Comparison of ENCODE assay signal across 8 mouse cellular contexts in genomic region chr19:38086948-38087551, GRCm38 (mm10). TPM values are rescaled to one million over a fixed set of nuclear protein-coding genes. Genes with fewer than 3 reads are reported as not detected.
A peak's percentile ranks its signal among the peaks of the same experiment; 100 is the strongest.
DNase-seq lines count a peak whose midpoint lies in the region; ATAC-seq and TF ChIP-seq lines count a peak whose summit lies in the region.

No protein-coding gene starts in this region.

- 0 out of 2 replicates have a peak, but pooled peaks cover 4% of the 10 kb centered on the region for H3K4me1 ChIP-seq in limb, embryonic 13.5 days
- H3K4me1 ChIP-seq in limb, embryonic 10.5 days: peaks cover 5% of the 10 kb centered on the region
- H3K4me1 ChIP-seq in cortical plate, adult 2 months (ENCODE audit: control insufficient read depth, insufficient read depth, low read length): no peaks in the 10 kb centered on the region
- no peaks in the 10 kb centered on the region for H3K4me1 ChIP-seq in heart, embryonic 10.5 days
- H3K4me1 ChIP-seq in small intestine, adult 2 months (ENCODE audit: control insufficient read depth, insufficient read depth, insufficient read length, low read length): peaks cover 10% of the 10 kb centered on the region

- peak; percentile 44 for TF ChIP-seq CTCF in cortical plate, adult 2 months (IDR thresholded peaks at IDR 0.05; ENCODE audit: extremely low read depth, insufficient read depth, low read length)
- TF ChIP-seq CTCF in small intestine, adult 2 months (IDR thresholded peaks at IDR 0.05; ENCODE audit: extremely low read depth, insufficient read length, insufficient replicate concordance, low read depth, low read length): peak; percentile 45; the same call in 1 of the 2 replicates

- H3K9ac ChIP-seq in limb, embryonic 13.5 days: no peak overlapping the region

- peak; percentile 59; the same call in 1 of the 2 replicates for ATAC-seq in limb, embryonic 13.5 days (ENCODE audit: low FRiP score, low read depth)

- H3K4me3 ChIP-seq in limb, embryonic 13.5 days: no peak overlapping the region
- no peak overlapping the region for H3K4me3 ChIP-seq in limb, embryonic 10.5 days
- no peak overlapping the region for H3K4me3 ChIP-seq in cortical plate, adult 2 months (ENCODE audit: insufficient read depth, low read length)
- no peak overlapping the region for H3K4me3 ChIP-seq in heart, embryonic 10.5 days
- no peak overlapping the region for H3K4me3 ChIP-seq in small intestine, adult 2 months (ENCODE audit: low read depth, low read length)

- H3K27me3 ChIP-seq in limb, embryonic 13.5 days: no peaks in the 10 kb centered on the region
- no peaks in the 10 kb centered on the region for H3K27me3 ChIP-seq in limb, embryonic 10.5 days (ENCODE audit: low read depth, poor library complexity, severe bottlenecking)
- H3K27me3 ChIP-seq in heart, embryonic 10.5 days (ENCODE audit: insufficient read depth, poor library complexity, severe bottlenecking): no peaks in the 10 kb centered on the region
- H3K27me3 ChIP-seq in small intestine, adult 2 months (ENCODE audit: control insufficient read depth, insufficient read depth, low read length): no peaks in the 10 kb centered on the region

- no peak overlapping the region for H3K4me2 ChIP-seq in limb, embryonic 13.5 days (replicated peaks)

- H3K27ac ChIP-seq in limb, embryonic 13.5 days: no peak overlapping the region
- no peak overlapping the region for H3K27ac ChIP-seq in limb, embryonic 10.5 days
- no peak overlapping the region for H3K27ac ChIP-seq in cortical plate, adult 2 months (ENCODE audit: insufficient read depth, low read length)
- H3K27ac ChIP-seq in heart, embryonic 10.5 days: no peak overlapping the region
- no peak overlapping the region for H3K27ac ChIP-seq in small intestine, adult 2 months (ENCODE audit: insufficient read depth, low read depth, low read length)

- H3K36me3 ChIP-seq in limb, embryonic 13.5 days: no peaks in the 10 kb centered on the region
- no peaks in the 10 kb centered on the region for H3K36me3 ChIP-seq in limb, embryonic 10.5 days
- no peaks in the 10 kb centered on the region for H3K36me3 ChIP-seq in heart, embryonic 10.5 days
- H3K36me3 ChIP-seq in small intestine, adult 2 months (ENCODE audit: control insufficient read depth, insufficient read depth, low read length): no peaks in the 10 kb centered on the region

- WGBS in limb, embryonic 13.5 days: 57% methylated on average over 11 of the region's 11 CpGs
- 64% methylated on average over 11 of the region's 11 CpGs for WGBS in limb, embryonic 10.5 days
- WGBS in heart, embryonic 10.5 days: 58% methylated on average over 11 of the region's 11 CpGs
- 47% methylated on average over 11 of the region's 11 CpGs for WGBS in small intestine, adult 2 months

- DNase-seq in limb, embryonic 10.5 days (ENCODE audit: low spot score): no peak
- peak; percentile 79 for DNase-seq in heart, embryonic 10.5 days (ENCODE audit: low spot score)
- peak; percentile 60 to 70 for DNase-seq in kidney, postnatal 4 days
- DNase-seq in lung, postnatal 10 days: peak; percentile 69
- DNase-seq in thymus, postnatal 36 days: no peak

- H3K9me3 ChIP-seq in limb, embryonic 13.5 days: no peaks in the 10 kb centered on the region
- H3K9me3 ChIP-seq in limb, embryonic 10.5 days (replicated peaks): no peaks in the 10 kb centered on the region
- no peaks in the 10 kb centered on the region for H3K9me3 ChIP-seq in heart, embryonic 10.5 days

- TF ChIP-seq POLR2A in cortical plate, adult 2 months (IDR thresholded peaks at IDR 0.05; ENCODE audit: extremely low read depth, insufficient read depth, low read length): no peak
- no peak for TF ChIP-seq POLR2A in small intestine, adult 2 months (IDR thresholded peaks at IDR 0.05; ENCODE audit: low read depth, low read length)

RNA-seq across cellular contexts. Expression of gene Ffar4, which starts 9.8 kb away (rescaled TPM):
- polyA plus RNA-seq in limb, embryonic 13.5 days (2015; fragmentation: Nextera tagmentation; extraction: Ambion mirVana): not detected in 2 replicates
- 0.41 and 0.59 TPM in 2 replicates for polyA plus RNA-seq in limb, embryonic 10.5 days (2016; fragmentation: Nextera tagmentation; extraction: Ambion mirVana)
- 0.11 TPM in 1 of 2 replicates, not detected in the other for polyA plus RNA-seq in cortical plate, adult 2 months (2012; rRNA removed)
- 0.14 and 1.5 TPM in 2 replicates for polyA plus RNA-seq in heart, embryonic 10.5 days (2016; fragmentation: Nextera tagmentation; extraction: Ambion mirVana)
- 5.5 and 7.1 TPM in 2 replicates for polyA plus RNA-seq in small intestine, adult 2 months (2012; rRNA removed)

RNA-seq across cellular contexts. Expression of gene Cep55, which starts 32.2 kb away (rescaled TPM):
- polyA plus RNA-seq in limb, embryonic 13.5 days (2015; fragmentation: Nextera tagmentation; extraction: Ambion mirVana): 19.2 and 21.5 TPM in 2 replicates
- polyA plus RNA-seq in limb, embryonic 10.5 days (2016; fragmentation: Nextera tagmentation; extraction: Ambion mirVana): 27.3 and 33.1 TPM in 2 replicates
- 0.44 and 0.79 TPM in 2 replicates for polyA plus RNA-seq in cortical plate, adult 2 months (2012; rRNA removed)
- 30.0 and 31.8 TPM in 2 replicates for polyA plus RNA-seq in heart, embryonic 10.5 days (2016; fragmentation: Nextera tagmentation; extraction: Ambion mirVana)
- polyA plus RNA-seq in small intestine, adult 2 months (2012; rRNA removed): 0.56 and 0.84 TPM in 2 replicates

RNA-seq across cellular contexts. Expression of gene Rbp4, which starts 38.0 kb away (rescaled TPM):
- 11.7 and 19.1 TPM in 2 replicates for polyA plus RNA-seq in limb, embryonic 13.5 days (2015; fragmentation: Nextera tagmentation; extraction: Ambion mirVana)
- 4.5 and 4.7 TPM in 2 replicates for polyA plus RNA-seq in limb, embryonic 10.5 days (2016; fragmentation: Nextera tagmentation; extraction: Ambion mirVana)
- 33.6 and 35.8 TPM in 2 replicates for polyA plus RNA-seq in cortical plate, adult 2 months (2012; rRNA removed)
- polyA plus RNA-seq in heart, embryonic 10.5 days (2016; fragmentation: Nextera tagmentation; extraction: Ambion mirVana): 9.0 and 226 TPM in 2 replicates
- 4.5 and 6.3 TPM in 2 replicates for polyA plus RNA-seq in small intestine, adult 2 months (2012; rRNA removed)

RNA-seq across cellular contexts. Expression of gene Myof, which starts 43.7 kb away (rescaled TPM):
- 12.6 and 14.2 TPM in 2 replicates for polyA plus RNA-seq in limb, embryonic 13.5 days (2015; fragmentation: Nextera tagmentation; extraction: Ambion mirVana)
- 0.89 and 1.8 TPM in 2 replicates for polyA plus RNA-seq in limb, embryonic 10.5 days (2016; fragmentation: Nextera tagmentation; extraction: Ambion mirVana)
- polyA plus RNA-seq in cortical plate, adult 2 months (2012; rRNA removed): 4.3 and 4.8 TPM in 2 replicates
- 4.0 and 4.6 TPM in 2 replicates for polyA plus RNA-seq in heart, embryonic 10.5 days (2016; fragmentation: Nextera tagmentation; extraction: Ambion mirVana)
- polyA plus RNA-seq in small intestine, adult 2 months (2012; rRNA removed): 4.8 and 4.9 TPM in 2 replicates

RNA-seq across cellular contexts. Expression of gene Pde6c, which starts 45.5 kb away (rescaled TPM):
- not detected in 2 replicates for polyA plus RNA-seq in limb, embryonic 13.5 days (2015; fragmentation: Nextera tagmentation; extraction: Ambion mirVana)
- polyA plus RNA-seq in limb, embryonic 10.5 days (2016; fragmentation: Nextera tagmentation; extraction: Ambion mirVana): 0.05 TPM in 1 of 2 replicates, not detected in the other
- 0.21 and 0.34 TPM in 2 replicates for polyA plus RNA-seq in cortical plate, adult 2 months (2012; rRNA removed)
- 0.30 TPM in 1 of 2 replicates, not detected in the other for polyA plus RNA-seq in heart, embryonic 10.5 days (2016; fragmentation: Nextera tagmentation; extraction: Ambion mirVana)
- polyA plus RNA-seq in small intestine, adult 2 months (2012; rRNA removed): not detected in 2 replicates

Comparison
In these comparisons a context has a peak if more than half of its experiments do, and no peak if none do; other contexts are left out.
1. DNase-seq: peak in heart, embryonic 10.5 days (single experiment), kidney, postnatal 4 days (2 of 2) and lung, postnatal 10 days (single experiment); none in limb, embryonic 10.5 days (single experiment) and thymus, postnatal 36 days (0 of 2).
2. RNA of gene Cep55, which starts 32.2 kb away (polyA plus RNA-seq): 27.3 to 33.1 TPM in limb, embryonic 10.5 days, 30.0 to 31.8 TPM in heart, embryonic 10.5 days and 19.2 to 21.5 TPM in limb, embryonic 13.5 days; 0.56 to 0.84 TPM in small intestine, adult 2 months and 0.44 to 0.79 TPM in cortical plate, adult 2 months; every median in the first group is over 10 times any median in the second.